24 mouse cellular contexts compared by ENCODE assay signal in the genomic region with DNA sequence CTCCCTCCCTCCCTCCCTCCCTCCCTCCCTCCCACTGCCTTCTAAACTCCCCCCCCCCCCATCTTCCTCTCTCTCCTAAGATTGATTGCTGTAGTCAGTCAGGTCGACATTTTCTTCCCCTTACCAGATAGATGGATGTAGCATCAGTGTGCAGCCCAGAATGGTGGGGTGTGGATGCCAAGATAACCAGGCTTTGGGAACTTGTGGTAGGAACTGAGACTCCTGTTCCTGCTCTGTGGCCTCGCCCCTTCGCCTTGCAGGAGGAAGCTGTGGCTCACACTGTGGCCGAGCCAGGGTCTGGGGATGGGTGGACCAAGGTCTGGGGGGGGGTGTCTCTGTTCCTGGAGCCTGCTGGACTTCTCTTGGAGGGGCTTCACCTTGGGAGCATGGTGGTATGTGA. TPM values are rescaled to one million over a fixed set of nuclear protein-coding genes. Genes with fewer than 3 reads are reported as not detected.
DNase-seq lines count a peak whose midpoint lies in the region; ATAC-seq and TF ChIP-seq lines count a peak whose summit lies in the region.
"Had no signal": no experiment of that assay in that cellular context is flagged by ENCODE, and none has a peak within 500 bp of the region (broad histone marks: within the 10 kb centered on the region; RNA-seq: fewer than 3 reads in every experiment).

No protein-coding gene starts in this region.

- H3K36me3 ChIP-seq in MEL (ENCODE audit: control insufficient read depth in 1 of 2, insufficient read depth in 2 of 2, low read length in 2 of 2), result peaks cover 0 to 51% of the 10 kb centered on the region in 2 experiments
- peaks cover 63% of the 10 kb centered on the region for H3K36me3 ChIP-seq in megakaryocyte, embryonic 14.5 days (replicated peaks; ENCODE audit: low read length)
- no peaks in the 10 kb centered on the region for H3K36me3 ChIP-seq in forebrain, embryonic 14.5 days (ENCODE audit: control insufficient read depth, insufficient read depth, low read length)
- H3K36me3 ChIP-seq: embryonic facial prominence, embryonic 12.5 days; forebrain, embryonic 12.5 days; heart, embryonic 10.5 days; hindbrain, embryonic 10.5 days; midbrain, embryonic 13.5 days had no signal

- H3K9ac ChIP-seq in MEL (ENCODE audit: control insufficient read depth, low read depth, low read length, poor library complexity, severe bottlenecking), result no peak overlapping the region
- no peak overlapping the region for H3K9ac ChIP-seq in forebrain, embryonic 14.5 days (ENCODE audit: low read length)
- H3K9ac ChIP-seq: embryonic facial prominence, embryonic 12.5 days; forebrain, embryonic 12.5 days; midbrain, embryonic 13.5 days had no signal

- no peak for TF ChIP-seq RAD21 in MEL (IDR thresholded peaks at IDR 0.05; ENCODE audit: low read depth, low read length)

- DNase-seq in 416B (ENCODE audit: low read depth), result peak; percentile 86
- peak; percentile 85 for DNase-seq in MEL (ENCODE audit: low read depth, low spot score)
- DNase-seq in adipocyte (ENCODE audit: low spot score), result no peak
- no peak for DNase-seq in forebrain, embryonic 14.5 days (ENCODE audit: low spot score)
- DNase-seq: B cell, adult 2 months; cerebellum, adult 18-20 months; cerebellum, postnatal 14 days; gastrocnemius, adult 2 months; kidney, postnatal 36 days; lung, adult 18-20 months; lung, postnatal 14 days; thymus, adult 2 months had no signal

- H3K4me3 ChIP-seq in MEL (ENCODE audit: control insufficient read depth in 1 of 2, insufficient read depth in 1 of 2, low read depth in 2 of 2, low read length in 2 of 2), result no peak overlapping the region
- H3K4me3 ChIP-seq in megakaryocyte, embryonic 14.5 days (replicated peaks), result peak overlapping the region; percentile 86
- no peak overlapping the region for H3K4me3 ChIP-seq in forebrain, embryonic 14.5 days (ENCODE audit: low read depth, low read length)
- H3K4me3 ChIP-seq: embryonic facial prominence, embryonic 12.5 days; erythroblast, embryonic 14.5 days; forebrain, embryonic 12.5 days; gastrocnemius, adult 2 months; heart, embryonic 10.5 days; hindbrain, embryonic 10.5 days; midbrain, embryonic 13.5 days had no signal

- TF ChIP-seq EP300 in MEL (IDR thresholded peaks at IDR 0.05; ENCODE audit: low read depth in 1 of 2, low read length in 2 of 2), result peak; percentile 55 to 76

- peaks cover 34 to 49% of the 10 kb centered on the region in 2 experiments for H3K4me1 ChIP-seq in MEL (ENCODE audit: control insufficient read depth in 1 of 2, insufficient read depth in 2 of 2, low read length in 2 of 2)
- H3K4me1 ChIP-seq in megakaryocyte, embryonic 14.5 days, result peaks cover 88% of the 10 kb centered on the region
- peaks cover 2% of the 10 kb centered on the region; the same call in 1 of the 2 replicates for H3K4me1 ChIP-seq in forebrain, embryonic 14.5 days (ENCODE audit: control insufficient read depth, insufficient read depth, low read length)
- H3K4me1 ChIP-seq: heart, embryonic 10.5 days had no signal

- H3K79me2 ChIP-seq in MEL (ENCODE audit: control insufficient read depth, insufficient read depth, low read length, poor library complexity), result peaks cover 85% of the 10 kb centered on the region

- no peak for TF ChIP-seq CTCF in MEL (IDR thresholded peaks at IDR 0.05 in 2 of 3, conservative IDR thresholded peaks at IDR 0.05 in 1 of 3; ENCODE audit: control insufficient read depth in 1 of 3, insufficient read depth in 1 of 3, low read depth in 2 of 3, low read length in 3 of 3, poor library complexity in 1 of 3, severe bottlenecking in 1 of 3)

- no peak for TF ChIP-seq POLR2A in MEL (IDR thresholded peaks at IDR 0.05; ENCODE audit: control insufficient read depth in 1 of 2, insufficient read depth in 1 of 2, low read depth in 1 of 2, low read length in 2 of 2, poor library complexity in 1 of 2)

- no peak overlapping the region for H3K4me2 ChIP-seq in forebrain, embryonic 14.5 days (ENCODE audit: low read length)
- H3K4me2 ChIP-seq: embryonic facial prominence, embryonic 12.5 days; forebrain, embryonic 12.5 days; midbrain, embryonic 13.5 days had no signal

- 67% methylated on average over 4 of the region's 4 CpGs for WGBS in forebrain, embryonic 14.5 days

- ATAC-seq in hematopoietic stem cell, adult 5-6 weeks (replicated peaks in 1 of 2; ENCODE audit: insufficient read depth in 1 of 2, low FRiP score in 2 of 2, low TSS enrichment in 1 of 2, low read depth in 1 of 2, poor library complexity in 2 of 2, severe bottlenecking in 2 of 2), result peak; percentile 68 to 77
- no peak for ATAC-seq in frontal cortex, adult (ENCODE audit: low TSS enrichment)
- no peak for ATAC-seq in forebrain, embryonic 14.5 days
- ATAC-seq: intestine, postnatal 0 days; midbrain, embryonic 13.5 days had no signal

- peak overlapping the region; percentile 52 for H3K27ac ChIP-seq in MEL (ENCODE audit: control insufficient read depth, low read depth, low read length)
- H3K27ac ChIP-seq in forebrain, embryonic 14.5 days (ENCODE audit: low read depth, low read length), result no peak overlapping the region
- H3K27ac ChIP-seq: embryonic facial prominence, embryonic 12.5 days; forebrain, embryonic 12.5 days; heart, embryonic 10.5 days; hindbrain, embryonic 10.5 days; midbrain, embryonic 13.5 days; stomach, postnatal 0 days had no signal

- no peaks in the 10 kb centered on the region for H3K27me3 ChIP-seq in MEL (ENCODE audit: control insufficient read depth in 1 of 2, insufficient read depth in 2 of 2, low read length in 2 of 2)
- no peaks in the 10 kb centered on the region for H3K27me3 ChIP-seq in megakaryocyte, embryonic 14.5 days (replicated peaks)
- no peaks in the 10 kb centered on the region for H3K27me3 ChIP-seq in forebrain, embryonic 14.5 days (replicated peaks; ENCODE audit: control insufficient read depth, insufficient read depth, low read length)
- H3K27me3 ChIP-seq: CH12.LX; embryonic facial prominence, embryonic 12.5 days; forebrain, embryonic 12.5 days; midbrain, embryonic 13.5 days had no signal

- H3K9me3 ChIP-seq in MEL (replicated peaks; ENCODE audit: insufficient read depth, low read length), result no peaks in the 10 kb centered on the region
- H3K9me3 ChIP-seq in megakaryocyte, embryonic 14.5 days, result no peaks in the 10 kb centered on the region
- no peaks in the 10 kb centered on the region for H3K9me3 ChIP-seq in forebrain, embryonic 14.5 days (replicated peaks; ENCODE audit: control insufficient read depth, low read length)
- H3K9me3 ChIP-seq: embryonic facial prominence, embryonic 12.5 days; forebrain, embryonic 12.5 days; heart, embryonic 10.5 days; hindbrain, embryonic 10.5 days; midbrain, embryonic 13.5 days had no signal

TF ChIP-seq in MEL, 35 proteins besides CTCF, POLR2A, EP300 and RAD21 (continues in another document):
- no peak for TF ChIP-seq ZMIZ1 (IDR thresholded peaks at IDR 0.05; ENCODE audit: low read depth, low read length)
- no peak for TF ChIP-seq GABPA (IDR thresholded peaks at IDR 0.05; ENCODE audit: low read depth, low read length)
- TF ChIP-seq MYC (IDR thresholded peaks at IDR 0.05; ENCODE audit: low read depth, low read length), result no peak
- TF ChIP-seq ELF1 (IDR thresholded peaks at IDR 0.05; ENCODE audit: low read depth, low read length), result no peak
- no peak for TF ChIP-seq POLR2AphosphoS2 (IDR thresholded peaks at IDR 0.05; ENCODE audit: low read length)
- peak; percentile 59; the same call in 1 of the 2 replicates for TF ChIP-seq GATA1 (IDR thresholded peaks at IDR 0.05; ENCODE audit: low read depth, low read length)
- no peak for TF ChIP-seq TBP (IDR thresholded peaks at IDR 0.05; ENCODE audit: low read depth, low read length)
- TF ChIP-seq MAFK (IDR thresholded peaks at IDR 0.05; ENCODE audit: borderline replicate concordance, low read depth, low read length), result no peak
- no peak for TF ChIP-seq ZC3H11A (IDR thresholded peaks at IDR 0.05; ENCODE audit: low read depth, low read length)
- TF ChIP-seq RCOR1 (IDR thresholded peaks at IDR 0.05; ENCODE audit: low read depth, low read length), result peak; percentile 86
- no peak for TF ChIP-seq MEF2A (IDR thresholded peaks at IDR 0.05; ENCODE audit: extremely low read depth, insufficient replicate concordance, low read depth, low read length, poor library complexity, severe bottlenecking)
- TF ChIP-seq HCFC1 (IDR thresholded peaks at IDR 0.05; ENCODE audit: low read depth, low read length), result no peak
- no peak for TF ChIP-seq MYB (IDR thresholded peaks at IDR 0.05; ENCODE audit: low read depth, low read length)
- TF ChIP-seq E2F4 (IDR thresholded peaks at IDR 0.05; ENCODE audit: borderline replicate concordance, low read depth, low read length), result no peak
- TF ChIP-seq MAZ (IDR thresholded peaks at IDR 0.05; ENCODE audit: low read depth, low read length), result no peak
- peak; percentile 69 for TF ChIP-seq TAL1 (IDR thresholded peaks at IDR 0.05; ENCODE audit: low read length)
- no peak for TF ChIP-seq USF2 (IDR thresholded peaks at IDR 0.05; ENCODE audit: borderline replicate concordance in 1 of 2, insufficient read depth in 1 of 2, low read depth in 1 of 2, low read length in 2 of 2)
- no peak for TF ChIP-seq JUND (IDR thresholded peaks at IDR 0.05; ENCODE audit: low read depth, low read length)
- TF ChIP-seq TCF12 (IDR thresholded peaks at IDR 0.05; ENCODE audit: low read depth, low read length), result peak; percentile 69
- no peak for TF ChIP-seq BHLHE40 (IDR thresholded peaks at IDR 0.05; ENCODE audit: borderline replicate concordance, low read depth, low read length)
- peak; percentile 53; the same call in 1 of the 2 replicates for TF ChIP-seq ETS1 (IDR thresholded peaks at IDR 0.05; ENCODE audit: low read depth, low read length)
- TF ChIP-seq UBTF (IDR thresholded peaks at IDR 0.05; ENCODE audit: borderline replicate concordance, insufficient read depth, low read depth, low read length), result no peak

RNA-seq across cellular contexts. Expression of gene Abcc1, which starts 4.1 kb away (rescaled TPM):
- total RNA-seq in MEL (2012; rRNA removed), result 30.9 and 31.5 TPM in 2 replicates
- polyA plus RNA-seq in MEL (2012; ENCODE audit: insufficient read depth in 1 of 2, insufficient read length in 2 of 2, low read depth in 1 of 2, low replicate concordance in 2 of 2, missing spikeins in 1 of 2), result 10 to 100 TPM; 34.2 to 39.8 TPM
- total RNA-seq in hematopoietic stem cell, adult 5-6 weeks (2017), result 56.7 and 59.1 TPM in 2 replicates
- 2.0 and 5.1 TPM in 2 replicates for polyA plus RNA-seq in megakaryocyte, embryonic 14.5 days (2012; ENCODE audit: insufficient read depth, low replicate concordance)
- 5.2 and 5.5 TPM in 2 replicates for polyA plus RNA-seq in forebrain, embryonic 14.5 days (2014; fragmentation: Nextera tagmentation; extraction: Ambion mirVana)

RNA-seq across cellular contexts. Expression of gene Fopnl, which starts 48.3 kb away (rescaled TPM):
- total RNA-seq in MEL (2012; rRNA removed), result 40.3 and 44.8 TPM in 2 replicates
- 10 to 100 TPM in 1 of 2 experiments, not detected in 1; 46.9 TPM for polyA plus RNA-seq in MEL (2012; ENCODE audit: insufficient read depth in 1 of 2, insufficient read length in 2 of 2, low read depth in 1 of 2, low replicate concordance in 2 of 2, missing spikeins in 1 of 2)
- total RNA-seq in hematopoietic stem cell, adult 5-6 weeks (2017), result 49.4 and 60.2 TPM in 2 replicates
- polyA plus RNA-seq in megakaryocyte, embryonic 14.5 days (2012; ENCODE audit: insufficient read depth, low replicate concordance), result 5.5 and 17.8 TPM in 2 replicates
- polyA plus RNA-seq in forebrain, embryonic 14.5 days (2014; fragmentation: Nextera tagmentation; extraction: Ambion mirVana), result 216 and 234 TPM in 2 replicates

Comparison
In these comparisons a context has a peak if more than half of its experiments do, and no peak if none do; other contexts are left out.
1. DNase-seq: peak in 416B (single experiment) and MEL (single experiment); none in adipocyte (single experiment) and forebrain, embryonic 14.5 days (single experiment).
2. ATAC-seq: peak in hematopoietic stem cell, adult 5-6 weeks (2 of 2); none in frontal cortex, adult (single experiment) and forebrain, embryonic 14.5 days (single experiment).